ENCODE assay signal across 8 mouse cellular contexts in the genomic region with DNA sequence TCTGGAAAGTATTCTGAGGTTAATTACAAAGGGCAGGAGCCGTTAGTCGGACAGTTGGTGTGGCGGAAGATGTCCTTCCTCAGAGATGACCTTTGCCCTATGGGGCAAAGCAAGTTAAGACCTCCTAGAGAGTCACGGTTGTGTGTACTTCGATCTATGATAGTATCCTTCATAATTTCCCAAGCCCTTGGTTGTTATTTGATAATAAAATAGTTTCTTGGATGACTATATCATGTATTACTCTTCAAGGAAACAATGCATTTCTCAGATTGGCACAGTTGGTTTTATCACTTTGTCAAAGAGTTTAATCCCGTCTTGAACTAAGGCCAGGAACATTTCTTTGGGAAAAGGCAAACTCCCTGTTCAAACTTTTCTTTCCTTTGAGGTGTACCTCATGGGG. TPM values are rescaled to one million over a fixed set of nuclear protein-coding genes. Genes with fewer than 3 reads are reported as not detected.
DNase-seq lines count a peak whose midpoint lies in the region; ATAC-seq and TF ChIP-seq lines count a peak whose summit lies in the region.

A gene (minus strand): TSS at position 101 of the 400 bp plus-strand sequence.

- peak within 1 kb of the TSS; percentile 75 for H3K4me2 ChIP-seq in heart, embryonic 13.5 days
- peak within 1 kb of the TSS; percentile 74 for H3K4me2 ChIP-seq in embryonic facial prominence, embryonic 15.5 days (replicated peaks)
- H3K4me2 ChIP-seq in midbrain, postnatal 0 days (ENCODE audit: low read depth, low read length, poor library complexity, severe bottlenecking), result peak within 1 kb of the TSS; percentile 64

- no peaks in the 10 kb centered on the region for H3K9me3 ChIP-seq in heart, embryonic 13.5 days
- no peaks in the 10 kb centered on the region for H3K9me3 ChIP-seq in E14TG2a.4 (ENCODE audit: low read length)
- H3K9me3 ChIP-seq in embryonic facial prominence, embryonic 15.5 days (replicated peaks), result no peaks in the 10 kb centered on the region
- H3K9me3 ChIP-seq in midbrain, postnatal 0 days (ENCODE audit: low read length), result no peaks in the 10 kb centered on the region

- DNase-seq in heart, postnatal 14 days, result no peak
- no peak for DNase-seq in left cerebral cortex, adult 8-10 months (ENCODE audit: low spot score in 2 of 2)
- no peak for DNase-seq in midbrain, postnatal 0 days (ENCODE audit: low spot score)
- DNase-seq in right cerebral cortex, postnatal 36 days (ENCODE audit: low spot score in 2 of 2), result no peak
- no peak for DNase-seq in MN1 (ENCODE audit: low spot score)

- peaks cover 18% of the 10 kb centered on the region for H3K36me3 ChIP-seq in heart, embryonic 13.5 days
- H3K36me3 ChIP-seq in E14TG2a.4 (ENCODE audit: insufficient read depth, low read length), result peaks cover 33% of the 10 kb centered on the region
- peaks cover 14% of the 10 kb centered on the region for H3K36me3 ChIP-seq in embryonic facial prominence, embryonic 15.5 days
- H3K36me3 ChIP-seq in midbrain, postnatal 0 days (ENCODE audit: insufficient read depth, low read length), result peaks cover 12% of the 10 kb centered on the region; the same call in 1 of the 2 replicates

- TF ChIP-seq CTCF in E14TG2a.4 (conservative IDR thresholded peaks at IDR 0.05; ENCODE audit: low read length), result no peak
- no peak for TF ChIP-seq CTCF in midbrain, postnatal 0 days (IDR thresholded peaks at IDR 0.05)

- ATAC-seq in heart, embryonic 13.5 days (ENCODE audit: extremely low read depth, insufficient number of reproducible peaks, low FRiP score, low TSS enrichment), result no peak
- ATAC-seq in embryonic facial prominence, embryonic 15.5 days (ENCODE audit: insufficient number of reproducible peaks, low FRiP score, low TSS enrichment, low read depth), result no peak
- no peak for ATAC-seq in midbrain, postnatal 0 days (ENCODE audit: low FRiP score)

- intact Hi-C loops in heart, postnatal 14 days (cut with DNase I), result loop anchor here (2.0 kb wide), 1 partner anchor 69 kb away; no protein-coding TSS in a partner anchor

- WGBS in heart, embryonic 13.5 days, result 53% methylated on average over 6 of the region's 6 CpGs
- 52% methylated on average over 6 of the region's 6 CpGs for WGBS in embryonic facial prominence, embryonic 15.5 days
- WGBS in midbrain, postnatal 0 days, result 62% methylated on average over 6 of the region's 6 CpGs

- peaks cover 11% of the 10 kb centered on the region for H3K4me1 ChIP-seq in heart, embryonic 13.5 days
- peaks cover 24% of the 10 kb centered on the region for H3K4me1 ChIP-seq in E14TG2a.4 (replicated peaks; ENCODE audit: low read depth, low read length)
- H3K4me1 ChIP-seq in embryonic facial prominence, embryonic 15.5 days, result peaks cover 18% of the 10 kb centered on the region
- H3K4me1 ChIP-seq in midbrain, postnatal 0 days (ENCODE audit: insufficient read depth, low read length), result peaks cover 7% of the 10 kb centered on the region

- H3K27ac ChIP-seq in heart, embryonic 13.5 days (replicated peaks), result peak within 1 kb of the TSS; percentile 70
- peak within 1 kb of the TSS; percentile 48; the same call in 1 of the 2 replicates for H3K27ac ChIP-seq in embryonic facial prominence, embryonic 15.5 days (replicated peaks)
- H3K27ac ChIP-seq in midbrain, postnatal 0 days (ENCODE audit: low read depth, low read length), result peak within 1 kb of the TSS; percentile 72

- H3K4me3 ChIP-seq in heart, embryonic 13.5 days, result peak within 1 kb of the TSS; percentile 74
- H3K4me3 ChIP-seq in E14TG2a.4 (replicated peaks; ENCODE audit: low read length), result peak within 1 kb of the TSS; percentile 88
- H3K4me3 ChIP-seq in embryonic facial prominence, embryonic 15.5 days (replicated peaks), result peak within 1 kb of the TSS; percentile 56
- peak within 1 kb of the TSS; percentile 58 for H3K4me3 ChIP-seq in midbrain, postnatal 0 days (ENCODE audit: low read depth, low read length)

- peak within 1 kb of the TSS; percentile 86 for H3K9ac ChIP-seq in heart, embryonic 13.5 days
- H3K9ac ChIP-seq in embryonic facial prominence, embryonic 15.5 days, result peak within 1 kb of the TSS; percentile 21
- peak within 1 kb of the TSS; percentile 56 for H3K9ac ChIP-seq in midbrain, postnatal 0 days (replicated peaks; ENCODE audit: low read length, poor library complexity, severe bottlenecking)

- H3K27me3 ChIP-seq in heart, embryonic 13.5 days (replicated peaks), result no peaks in the 10 kb centered on the region
- H3K27me3 ChIP-seq in E14TG2a.4 (ENCODE audit: insufficient read depth, low read length), result no peaks in the 10 kb centered on the region
- H3K27me3 ChIP-seq in embryonic facial prominence, embryonic 15.5 days, result no peaks in the 10 kb centered on the region
- no peaks in the 10 kb centered on the region for H3K27me3 ChIP-seq in midbrain, postnatal 0 days (ENCODE audit: insufficient read depth, low read length)

RNA-seq across cellular contexts. Expression of the gene that starts here (rescaled TPM):
- 13.5 and 15.2 TPM in 2 replicates for polyA plus RNA-seq in heart, embryonic 13.5 days (2015; fragmentation: Nextera tagmentation; extraction: Ambion mirVana)
- 1 to 10 TPM; 4.6 to 4.8 TPM for total RNA-seq in heart, postnatal 14 days (2021)
- polyA plus RNA-seq in embryonic facial prominence, embryonic 15.5 days (2015; fragmentation: Nextera tagmentation; extraction: Ambion mirVana), result 23.7 and 24.8 TPM in 2 replicates
- total RNA-seq in left cerebral cortex, adult 8-10 months (2022), result 10 to 100 TPM; 23.6 to 29.3 (median 24.5) TPM
- total RNA-seq in midbrain, postnatal 0 days (2014; rRNA removed), result 46.8 and 50.8 TPM in 2 replicates
- polyA plus RNA-seq in midbrain, postnatal 0 days (2015; fragmentation: Nextera tagmentation; extraction: Ambion mirVana), result 35.3 and 40.9 TPM in 2 replicates

Comparison
In these comparisons a context has a peak if more than half of its experiments do, and no peak if none do; other contexts are left out.
1. H3K9ac ChIP-seq: peak in every context shown above with its lines; median percentile 86 in heart, embryonic 13.5 days; 56 in midbrain, postnatal 0 days; 21 in embryonic facial prominence, embryonic 15.5 days.